Mouse (Mus musculus) gastrocnemius, postnatal 10 days (tissue): ENCODE data around the gene Agbl4. TPM values are rescaled to one million over a fixed set of nuclear protein-coding genes. Genes with fewer than 3 reads are reported as not detected.

ENCODE experiments used
- DNase-seq: peaks from one replicate; pipeline ENCODE4 v3.0.0; 2021; ENCODE audit warnings: mixed read lengths
- total RNA-seq, 2 experiments: library from RNA; stranded (reverse); gene quantifications; 2 replicates each; pipeline ENCODE4 v1.2.3; 2021

The Agbl4 gene
- total RNA-seq, 2 experiments from 2014 or later = 0.12 TPM; not detected in 1

- no peak for DNase-seq
Measured at GRCm38 (mm10) chr4:111400676-111401075, 1003.2 kb downstream of the Agbl4 start.

GRCm38 (mm10) chr4:111403243-111403642 is 1005.8 kb downstream of the Agbl4 start:
- DNase-seq = no peak

- DNase-seq = no peak
Measured at GRCm38 (mm10) chr4:111410731-111411130, 1013.3 kb downstream of the Agbl4 start.

GRCm38 (mm10) chr4:111414399-111414798 is 1016.9 kb downstream of the Agbl4 start:
- DNase-seq = peak; percentile 16

- DNase-seq = peak; percentile 50
Measured at GRCm38 (mm10) chr4:111414818-111415488, 1017.5 kb downstream of the Agbl4 start, which contains the start of gene Bend5. Gene Bend5, plus strand, starts transcription at chr4:111415006.

GRCm38 (mm10) chr4:111416126-111416525 is 1018.7 kb downstream of the Agbl4 start:
- no peak for DNase-seq

- DNase-seq = no peak
Measured at GRCm38 (mm10) chr4:111416551-111416950, 1019.1 kb downstream of the Agbl4 start.

- DNase-seq = no peak
Measured at GRCm38 (mm10) chr4:111417716-111418115, 1020.3 kb downstream of the Agbl4 start.

- no peak for DNase-seq
Measured at GRCm38 (mm10) chr4:111419476-111419875, 1022.0 kb downstream of the Agbl4 start.

GRCm38 (mm10) chr4:111420031-111420430 is 1022.6 kb downstream of the Agbl4 start:
- no peak for DNase-seq

- no peak for DNase-seq
Measured at GRCm38 (mm10) chr4:111420955-111421354, 1023.5 kb downstream of the Agbl4 start.

GRCm38 (mm10) chr4:111421785-111422184 is 1024.3 kb downstream of the Agbl4 start:
- no peak for DNase-seq

- DNase-seq = no peak
Measured at GRCm38 (mm10) chr4:111424371-111424950, 1027.0 kb downstream of the Agbl4 start.

- DNase-seq = no peak
Measured at GRCm38 (mm10) chr4:111425170-111425569, 1027.7 kb downstream of the Agbl4 start.

- no peak for DNase-seq
Measured at GRCm38 (mm10) chr4:111431186-111431585, 1033.7 kb downstream of the Agbl4 start.

GRCm38 (mm10) chr4:111432013-111432412 is 1034.6 kb downstream of the Agbl4 start:
- DNase-seq = no peak

- no peak for DNase-seq
Measured at GRCm38 (mm10) chr4:111432417-111432816, 1035.0 kb downstream of the Agbl4 start.

- DNase-seq = no peak
Measured at GRCm38 (mm10) chr4:111441709-111442108, 1044.2 kb downstream of the Agbl4 start.

- peak; percentile 62 for DNase-seq
Measured at GRCm38 (mm10) chr4:111442435-111443238, 1045.2 kb downstream of the Agbl4 start.

- DNase-seq = no peak
Measured at GRCm38 (mm10) chr4:111443906-111444615, 1046.6 kb downstream of the Agbl4 start.

- no peak for DNase-seq
Measured at GRCm38 (mm10) chr4:111444616-111445160, 1047.2 kb downstream of the Agbl4 start.

GRCm38 (mm10) chr4:111447918-111448317 is 1050.5 kb downstream of the Agbl4 start:
- DNase-seq = no peak
